Mouse (Mus musculus) frontal cortex, postnatal 36 days (tissue): ENCODE measurements around the gene Adora1.

Experiments used
- DNase-seq, 2 experiments: peaks; one replicate each; pipeline ENCODE4 v3.0.0; 2022; ENCODE audit warnings: low spot score in 2 of 2

Gene Adora1

DNA sequence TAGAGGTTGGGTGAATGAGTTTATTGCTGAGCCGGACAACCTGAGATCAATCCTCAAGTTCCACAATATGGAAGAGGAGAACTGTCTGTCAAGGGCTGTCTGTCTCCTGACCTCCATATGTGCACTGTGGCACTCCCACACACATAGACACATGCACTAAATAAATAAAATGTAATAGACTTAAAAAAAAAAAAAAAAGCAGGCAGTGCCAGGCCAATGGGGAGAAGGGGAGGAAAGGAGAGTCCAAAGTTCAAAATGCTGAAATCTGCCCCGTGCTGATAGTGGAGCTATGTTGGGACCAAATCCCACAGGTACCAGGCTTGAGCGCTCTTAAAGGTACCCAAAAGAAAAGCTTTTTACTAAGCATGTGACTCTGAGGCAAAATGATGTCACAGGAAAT lies 2.2 kb upstream of the Adora1 start:
- no peak for DNase-seq

DNA sequence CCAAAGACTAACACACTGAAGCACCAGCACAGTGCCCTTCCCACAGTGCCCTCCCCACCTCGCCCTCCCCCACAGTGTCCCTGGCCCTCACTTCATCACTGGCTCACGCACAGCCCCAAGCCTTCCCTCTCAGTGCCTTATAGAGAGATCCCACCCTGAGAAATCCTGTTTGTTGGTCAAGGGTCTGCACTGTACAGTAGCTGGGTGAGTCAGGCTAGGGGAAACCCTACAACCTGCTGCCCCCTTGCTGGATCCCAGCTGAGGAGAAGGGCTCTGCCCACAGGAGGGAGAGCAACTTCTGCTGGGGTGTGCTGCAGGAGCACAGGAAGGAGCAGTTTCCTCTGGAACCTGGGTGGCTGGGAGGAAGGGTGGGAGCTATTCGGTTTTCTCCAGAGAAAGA lies 911 bp upstream of the Adora1 start:
- DNase-seq, result no peak

DNA sequence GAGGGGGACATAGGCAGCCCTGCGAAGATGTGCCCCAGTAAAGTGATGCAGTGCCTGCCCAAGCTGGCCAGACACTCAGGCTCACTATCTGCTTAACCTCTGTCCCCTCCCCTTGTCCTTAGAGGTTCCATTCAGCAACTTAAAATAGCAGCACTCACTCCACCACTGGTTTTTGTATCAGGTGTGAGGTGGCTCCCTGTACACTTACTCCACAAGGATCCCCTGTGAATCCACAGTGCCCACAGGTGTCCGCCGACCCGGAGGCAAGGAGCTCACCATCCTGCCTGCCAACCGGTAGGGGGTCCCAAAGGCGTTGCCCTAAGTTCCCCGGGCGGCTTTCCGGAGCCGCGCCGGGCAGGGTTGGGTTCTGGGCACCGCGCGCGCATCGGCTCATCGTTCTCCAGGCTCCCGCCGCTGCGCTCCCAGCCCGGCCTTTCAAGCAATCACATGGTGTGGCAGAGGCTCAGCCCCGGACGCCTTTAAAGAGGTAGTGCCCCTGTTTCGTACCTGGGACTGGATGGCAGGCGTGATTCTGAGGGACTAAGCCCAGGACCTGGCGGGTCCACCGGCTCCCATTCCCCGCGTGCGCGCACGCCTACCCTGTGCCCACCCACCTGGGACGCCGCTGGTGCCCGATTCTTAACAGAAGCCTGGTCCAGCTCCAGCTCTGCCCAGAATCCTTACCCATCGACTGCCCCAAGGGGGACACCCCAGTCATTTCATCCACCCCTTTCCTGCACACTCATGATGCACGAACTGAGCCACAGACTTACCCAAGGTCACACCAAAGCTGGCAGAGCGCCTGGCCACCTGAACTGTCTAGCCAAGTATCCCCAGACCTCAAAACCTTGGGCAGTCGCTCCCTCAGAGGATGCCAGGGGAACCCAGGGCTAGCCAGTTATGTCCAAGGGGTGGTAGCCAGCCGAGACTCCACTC lies 508 bp downstream of the Adora1 start:
- DNase-seq, result peak; percentile 69 to 72

DNA sequence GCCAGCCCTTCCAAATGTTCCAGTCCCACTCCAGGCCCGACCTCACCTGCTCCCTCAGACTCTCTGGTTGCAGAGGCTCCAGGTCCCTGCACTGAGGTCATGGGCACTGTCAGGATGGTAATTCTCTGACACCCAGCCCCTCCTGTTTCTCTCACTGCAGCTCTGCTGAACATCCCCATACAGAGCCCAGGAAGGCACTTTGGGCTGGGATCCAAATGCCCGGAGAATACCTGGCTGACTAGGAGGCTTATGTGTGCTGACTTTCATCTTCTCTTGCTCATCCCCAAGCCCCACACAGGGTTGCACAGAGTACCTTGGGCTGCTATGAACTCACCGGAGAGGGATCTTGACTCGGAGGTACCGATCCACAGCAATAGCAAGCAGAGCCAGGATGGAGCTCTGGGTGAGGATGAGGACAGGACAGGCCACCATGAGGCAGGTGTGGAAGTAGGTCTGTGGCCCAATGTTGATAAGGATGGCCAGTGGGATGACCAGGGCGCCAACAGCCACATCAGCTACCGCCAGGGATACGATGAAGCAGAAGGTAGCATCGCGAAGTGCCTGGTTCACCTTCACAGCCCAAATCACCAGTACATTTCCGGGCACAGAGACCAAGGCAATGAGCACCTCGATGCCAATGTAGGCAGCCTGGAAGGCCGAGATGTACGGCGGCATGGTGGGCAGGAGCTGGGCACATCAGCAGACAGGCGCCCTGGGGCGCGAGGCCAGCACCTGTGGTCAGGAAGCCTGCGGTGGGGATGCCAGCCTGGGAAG lies 1.4 kb downstream of the Adora1 start:
- DNase-seq, result no peak

DNA sequence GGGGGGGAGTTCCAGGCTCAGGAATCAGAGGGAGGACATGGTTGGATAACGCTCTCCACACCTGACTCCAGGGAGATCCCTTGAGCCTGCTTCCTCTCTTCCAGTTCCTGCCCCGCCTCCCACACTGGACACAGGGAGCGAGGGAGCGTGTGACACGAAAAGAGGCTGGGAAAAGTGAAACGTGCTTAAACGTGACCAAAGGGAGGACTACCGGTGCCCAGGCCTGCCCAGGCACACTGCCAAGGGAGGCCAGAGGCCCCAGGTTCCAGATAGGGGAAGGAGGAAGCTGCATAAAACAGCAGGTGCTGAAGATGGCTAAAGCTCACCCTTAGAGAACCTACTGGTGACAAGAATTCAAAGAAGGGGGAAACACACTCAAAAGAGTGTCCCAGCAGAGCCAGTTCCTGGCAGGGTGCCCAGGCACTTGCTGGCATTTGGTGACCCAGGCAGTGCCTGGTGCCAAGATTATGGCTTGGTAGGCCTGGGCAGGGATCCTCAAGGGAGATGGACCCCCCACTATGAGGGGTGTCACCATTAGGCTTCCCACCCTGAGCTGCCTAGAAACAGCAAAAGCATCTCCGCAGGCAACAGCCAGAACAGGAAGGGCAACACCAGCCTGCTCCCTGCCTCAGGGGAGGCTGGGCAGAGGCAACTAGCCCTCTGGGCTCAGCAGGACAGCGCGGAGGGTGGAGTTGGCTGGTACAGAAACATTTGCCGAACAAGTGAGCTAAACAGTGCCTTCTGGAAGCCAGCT lies 2.3 kb downstream of the Adora1 start:
- DNase-seq, result peak; percentile 63 to 81

DNA sequence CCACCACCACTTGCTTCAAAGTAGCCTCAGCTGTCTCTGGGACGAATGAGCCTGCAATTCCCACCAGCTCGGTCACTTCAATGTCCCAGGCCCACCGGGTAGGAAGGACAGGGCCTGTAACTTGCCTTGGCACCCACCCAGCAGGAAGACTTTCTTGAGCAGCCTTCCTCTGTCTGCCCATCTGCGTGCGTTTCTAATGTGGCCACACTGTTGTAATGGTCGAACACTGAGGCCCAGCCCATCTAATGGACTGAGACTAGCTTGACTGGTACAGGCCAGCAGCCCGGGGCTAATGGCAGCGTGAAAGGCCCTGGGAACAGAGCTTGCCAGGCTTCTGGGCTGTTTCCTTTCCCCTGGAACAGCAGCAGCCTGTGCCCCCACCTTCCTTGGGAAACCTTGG lies 2.9 kb downstream of the Adora1 start:
- DNase-seq, result no peak

DNA sequence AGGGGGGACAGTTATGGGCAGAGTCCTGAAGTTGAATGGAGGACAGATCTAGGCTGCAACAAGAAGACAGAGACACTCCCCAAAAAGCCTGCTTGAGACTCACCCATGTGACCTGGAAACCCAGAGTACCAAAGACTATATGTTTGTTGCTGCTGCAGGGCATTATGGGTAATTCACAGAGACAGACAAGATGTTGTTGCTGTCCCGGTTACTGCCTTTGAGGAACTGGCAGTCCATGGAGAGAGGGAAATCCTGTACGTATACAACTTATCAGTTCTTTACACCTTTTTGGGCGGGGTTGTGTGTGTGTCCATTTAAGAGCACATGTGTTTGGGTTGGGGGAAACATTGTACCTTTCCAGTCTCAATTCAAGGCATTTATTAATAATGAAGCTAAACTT lies 3.5 kb downstream of the Adora1 start:
- DNase-seq, result no peak

- no peak for DNase-seq
These were observed 4.0 kb downstream of the Adora1 start for GRCm38 (mm10) chr1:134231270-134231669.

GRCm38 (mm10) chr1:134230638-134231228 lies 4.5 kb downstream of the Adora1 start:
- no peak for DNase-seq

DNA sequence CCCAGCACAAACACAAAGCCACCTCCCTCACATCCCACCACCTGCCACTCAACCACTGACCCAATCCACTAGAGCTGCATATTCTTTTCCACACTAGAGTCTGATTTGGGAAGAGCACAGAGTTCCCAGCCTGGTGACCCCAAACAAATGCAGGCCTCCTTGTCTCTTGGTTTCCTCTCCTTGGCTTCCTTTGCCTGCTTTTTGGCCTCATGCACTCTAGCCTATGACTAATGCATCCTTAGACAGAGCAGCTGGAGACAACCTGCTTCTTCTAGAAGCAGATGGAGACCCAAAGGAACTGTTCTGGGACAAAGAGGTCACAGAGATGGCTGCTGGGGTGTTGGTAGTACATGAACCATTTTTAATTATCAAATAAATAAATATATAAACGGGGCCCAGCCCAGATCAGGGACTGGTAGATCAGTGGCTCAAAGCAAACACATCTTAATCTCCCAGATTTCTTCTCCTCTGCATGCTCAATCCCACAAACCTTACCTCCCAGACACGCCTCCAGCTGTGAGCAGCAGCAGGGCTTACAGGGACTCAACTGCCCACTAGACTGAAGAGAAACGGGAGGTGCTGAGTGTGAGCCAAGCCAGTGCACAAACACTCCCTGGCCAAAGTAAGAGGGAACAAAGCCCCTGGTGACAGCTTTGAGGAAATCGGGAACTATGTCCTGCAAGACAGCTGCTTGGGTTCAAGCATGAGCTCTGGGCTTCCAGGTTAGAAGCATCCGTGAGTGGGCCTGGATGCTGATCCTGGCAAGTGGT lies 5.2 kb downstream of the Adora1 start:
- DNase-seq, result no peak

DNA sequence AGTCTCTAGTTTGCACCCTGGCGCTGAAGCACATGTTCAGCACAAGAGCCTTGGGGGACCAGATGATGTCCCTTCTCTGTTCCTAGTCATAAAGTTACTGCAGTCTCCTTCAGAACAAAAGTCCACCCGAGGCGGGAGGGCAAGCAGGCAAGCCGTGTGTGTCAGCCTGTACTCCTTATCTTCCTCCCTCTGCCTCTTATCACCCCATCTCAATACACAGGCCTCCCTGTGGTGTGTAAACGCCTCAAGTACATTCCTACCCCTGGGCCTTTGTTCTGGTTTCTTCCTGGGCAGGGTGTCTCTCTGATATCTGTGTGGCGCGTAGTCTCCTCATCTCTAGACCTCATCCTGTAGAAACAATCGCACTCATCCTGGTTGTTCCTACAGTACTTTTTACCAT lies 8.5 kb downstream of the Adora1 start:
- DNase-seq, result no peak

DNA sequence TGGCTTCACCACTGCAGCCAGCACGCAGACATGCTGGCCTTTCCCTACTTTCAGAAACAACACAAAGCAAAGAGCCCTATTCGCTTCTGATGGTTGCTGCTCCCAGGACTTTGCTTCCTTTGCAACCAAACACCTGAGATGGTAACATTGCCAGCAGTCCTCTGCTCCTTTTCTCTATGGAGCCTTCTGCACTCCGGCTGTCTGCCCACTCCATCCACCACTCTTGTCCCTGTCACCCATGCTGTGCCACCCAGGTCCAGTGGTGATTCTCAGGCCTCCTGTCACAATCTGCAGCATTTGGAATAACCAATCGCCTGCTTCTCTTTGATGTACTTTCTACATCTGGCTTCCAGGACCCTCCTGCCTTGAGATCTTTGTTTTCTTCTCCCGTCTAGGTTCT lies 9.9 kb downstream of the Adora1 start:
- DNase-seq, result no peak

DNA sequence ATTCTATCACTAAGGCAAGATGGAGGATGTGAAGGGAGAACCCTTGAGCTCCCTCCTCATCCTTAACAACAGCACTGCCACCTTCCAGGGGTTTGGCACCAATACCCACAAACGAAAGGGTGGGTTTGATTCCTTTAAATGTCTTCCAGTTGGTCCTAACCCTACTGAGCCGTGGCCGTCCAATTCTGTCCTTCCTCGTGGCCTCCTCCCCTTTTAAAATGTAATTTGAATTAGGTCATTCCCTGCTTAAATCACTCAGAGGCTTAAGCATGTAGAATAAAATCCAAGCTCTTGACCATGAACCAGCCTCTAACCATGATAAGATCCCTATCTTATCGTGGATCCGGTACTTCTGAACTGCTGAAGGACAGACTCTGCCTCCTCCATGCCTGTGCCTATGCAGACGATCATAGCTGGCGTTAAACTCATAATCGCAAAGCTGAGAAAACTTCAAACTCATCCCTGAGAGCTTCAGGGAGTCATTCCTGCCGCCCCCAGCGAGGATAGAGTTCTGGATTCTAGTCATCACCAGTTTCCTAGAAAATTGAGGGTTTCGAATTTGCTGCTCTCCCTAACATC lies 10.5 kb downstream of the Adora1 start:
- no peak for DNase-seq

DNA sequence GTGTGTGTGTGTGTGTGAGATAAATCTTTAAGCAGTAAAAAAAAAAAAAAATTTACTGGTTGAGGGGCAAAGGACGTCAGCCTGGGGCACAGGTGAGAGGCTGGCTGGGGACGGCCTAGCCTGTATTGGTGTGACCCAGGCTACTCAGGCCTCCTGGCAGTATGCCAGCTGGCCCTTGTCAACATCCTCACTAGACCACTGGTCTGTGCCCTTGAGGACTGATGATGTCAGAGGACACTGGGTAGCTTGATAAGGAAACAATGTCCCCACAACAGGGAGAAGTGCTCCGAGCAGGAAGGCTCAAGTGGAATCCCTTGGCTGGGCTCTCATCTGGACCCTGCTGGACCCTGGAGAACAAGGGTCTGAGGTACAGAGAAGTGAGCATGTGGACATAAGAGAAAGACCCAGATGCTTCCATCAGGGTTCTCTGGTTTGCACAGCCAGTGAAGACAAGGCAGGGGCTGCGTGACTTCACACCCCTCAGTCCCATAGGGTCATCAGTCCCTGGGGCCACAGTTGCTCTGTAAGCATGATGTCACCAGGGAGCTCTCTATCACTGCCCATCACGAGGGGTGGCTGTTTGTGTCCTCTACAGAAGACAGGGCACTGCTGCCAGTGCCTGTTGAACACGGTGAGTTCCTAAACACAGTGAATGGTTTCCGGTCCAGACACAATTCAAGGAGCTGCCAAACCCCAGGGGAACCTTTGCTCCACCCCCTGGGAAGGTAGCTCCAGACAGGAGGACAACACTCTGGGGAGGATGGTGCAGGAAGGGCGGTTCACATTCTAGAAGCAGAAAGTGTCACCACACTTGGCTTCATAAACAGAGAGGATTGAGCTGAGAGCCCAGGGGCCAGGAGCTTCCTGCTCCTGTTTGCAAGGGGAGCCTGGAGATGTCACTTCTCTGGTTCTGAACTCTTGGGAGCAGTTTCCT lies 12.8 kb downstream of the Adora1 start:
- DNase-seq, result no peak

GRCm38 (mm10) chr1:134221172-134221571 lies 14.1 kb downstream of the Adora1 start:
- no peak for DNase-seq

DNA sequence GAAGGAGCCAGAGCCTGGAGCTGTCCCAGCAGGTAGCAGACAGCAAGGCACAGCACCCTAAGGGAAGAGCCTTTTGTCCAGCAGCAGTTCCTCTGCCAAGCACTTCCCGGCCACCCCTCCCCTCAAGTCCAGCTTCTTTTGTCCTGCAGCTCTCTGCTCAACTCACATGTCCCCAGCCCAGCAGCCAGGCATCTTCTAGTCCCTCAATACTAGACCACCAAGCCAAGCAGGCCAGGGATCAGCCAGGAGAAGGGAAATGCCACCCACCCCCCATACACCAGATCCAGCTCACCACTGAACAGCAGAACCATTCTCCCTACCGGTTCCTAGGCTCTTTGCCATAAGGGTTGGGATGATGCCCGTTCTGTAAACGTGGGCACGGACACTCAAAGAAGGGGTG lies 15.6 kb downstream of the Adora1 start:
- DNase-seq, result no peak

DNA sequence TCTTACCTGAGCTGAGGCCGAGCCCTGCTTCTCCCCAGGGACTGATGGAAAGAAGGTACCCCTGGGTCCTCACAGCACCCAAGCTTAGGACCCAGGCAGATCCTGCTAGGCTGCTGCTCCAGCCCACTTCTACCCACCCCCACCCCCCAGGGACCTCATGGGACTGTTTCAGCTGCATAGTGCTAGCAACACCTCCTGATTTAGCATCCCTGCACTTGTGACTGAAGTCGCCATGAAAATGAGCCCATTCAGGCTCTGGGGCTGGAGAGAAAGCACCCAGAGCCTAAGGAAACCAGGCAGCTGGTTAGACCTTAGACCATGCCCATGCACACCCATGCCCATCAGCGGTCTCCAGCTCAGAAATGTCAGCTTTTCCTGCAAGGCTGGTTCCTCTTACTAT lies 17.3 kb downstream of the Adora1 start:
- no peak for DNase-seq

GRCm38 (mm10) chr1:134217028-134217481 lies 18.2 kb downstream of the Adora1 start:
- no peak for DNase-seq

DNA sequence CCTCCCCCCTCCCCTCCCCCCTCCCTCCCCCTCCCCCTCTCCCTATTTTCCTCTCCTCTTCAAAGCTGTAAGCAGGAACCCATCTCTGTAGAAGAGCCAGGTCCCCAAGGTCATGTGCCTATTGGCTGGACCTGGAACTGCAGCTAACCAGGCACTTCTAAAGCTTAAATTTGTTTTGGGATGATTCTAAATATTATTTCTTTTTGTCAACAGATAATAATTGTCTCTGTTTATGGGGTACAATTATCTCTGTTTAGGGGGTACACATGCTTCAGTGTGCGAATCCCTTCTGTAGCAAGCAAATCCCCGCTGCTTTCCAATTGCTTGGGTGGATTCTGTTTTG lies 18.6 kb downstream of the Adora1 start:
- DNase-seq, result no peak
